Mouse (Mus musculus) neural tube, embryonic 15.5 days (tissue): ENCODE results near the gene Thegl. TPM values are rescaled to one million over a fixed set of nuclear protein-coding genes. Genes with fewer than 3 reads are reported as not detected.
"Not testable (repeated sequence)": the region's sequence is repeated elsewhere in the genome, so short reads cannot be mapped to it uniquely, and the experiment has no call there.

Experiments
- ATAC-seq: fragments of 200-750 bp; cut with Nextera tagmentation; 2 replicates; pipeline ENCODE4 v1.8.0; 2017; ENCODE audit warnings: mild to moderate bottlenecking, moderate TSS enrichment, moderate library complexity; ENCODE audit not compliant: low FRiP score
- H3K27ac ChIP-seq: fragments of 300-500 bp; sonication (generic); replicated peaks from 2 replicates; pipeline ENCODE4 v1.5.1; 2015; ENCODE audit warnings: mild to moderate bottlenecking, inconsistent platforms
- H3K27me3 ChIP-seq: fragments of 300-500 bp; sonication (generic); replicated peaks from 2 replicates; pipeline ENCODE4 v1.6.1; 2015; ENCODE audit warnings: inconsistent platforms
- H3K36me3 ChIP-seq: fragments of 300-500 bp; sonication (generic); 2 replicates; pipeline ENCODE4 v1.6.1; 2015; ENCODE audit warnings: inconsistent platforms
- H3K4me1 ChIP-seq: fragments of 300-500 bp; sonication (generic); 2 replicates; pipeline ENCODE4 v1.6.1; 2015; ENCODE audit warnings: inconsistent platforms
- H3K4me2 ChIP-seq: fragments of 300-500 bp; sonication (generic); 2 replicates; pipeline ENCODE4 v1.6.1; 2015; ENCODE audit warnings: inconsistent platforms, mild to moderate bottlenecking, moderate library complexity
- H3K4me3 ChIP-seq: fragments of 300-500 bp; sonication (generic); replicated peaks from 2 replicates; pipeline ENCODE4 v1.5.1; 2015; ENCODE audit warnings: mild to moderate bottlenecking, inconsistent platforms
- H3K9ac ChIP-seq: fragments of 300-500 bp; sonication (generic); replicated peaks from 2 replicates; pipeline ENCODE4 v1.6.1; 2015; ENCODE audit warnings: mild to moderate bottlenecking, inconsistent platforms
- H3K9me3 ChIP-seq: fragments of 300-500 bp; sonication (generic); replicated peaks from 2 replicates; pipeline ENCODE4 v1.6.1; 2016; ENCODE audit warnings: inconsistent platforms
- WGBS: fragments of 180-500 bp; shearing (Covaris S2); methylation state at CpG from one replicate; pipeline ENCODE4 v1.1.7; 2015; ENCODE audit warnings: mixed read lengths; 5-methylcytosine and 5-hydroxymethylcytosine counted together
- polyA plus RNA-seq: library from polyadenylated mRNA; unstranded; fragments of >200 nt; fragmentation: Nextera tagmentation; extraction: Ambion mirVana; gene quantifications from 2 replicates; pipeline ENCODE4 v1.2.1, GENCODE M21; 2015

Gene Thegl
- polyA plus RNA-seq, result 0.60 and 0.75 TPM in 2 replicates

GRCm38 (mm10) chr5:77015544-77016482 lies at the start of gene Thegl:
Thegl (plus strand) TSS chr5:77016023.
- Histone ChIP-seq H3K4me2 (peak within 1 kb of the TSS; percentile 91), H3K27me3 (no peaks in the 10 kb centered on the region; the same call in 1 of the 2 replicates), H3K36me3 (no peaks in the 10 kb centered on the region), H3K9ac (peak within 1 kb of the TSS; percentile 44; the same call in 1 of the 2 replicates), H3K27ac (no peak within 1 kb of the TSS), H3K9me3 (no peaks in the 10 kb centered on the region), H3K4me1 (peaks cover 4% of the 10 kb centered on the region; the same call in 1 of the 2 replicates), H3K4me3 (peak within 1 kb of the TSS; percentile 61)
- 11% methylated on average over 57 of the region's 57 CpGs for WGBS
- ATAC-seq, result peak; percentile 97

GRCm38 (mm10) chr5:76969250-76969649 lies 46.6 kb upstream of the Thegl start:
- 80% methylated on average over 5 of the region's 5 CpGs for WGBS
- H3K4me3 ChIP-seq, result no peak overlapping the region
- H3K36me3 ChIP-seq, result peaks cover 39% of the 10 kb centered on the region

GRCm38 (mm10) chr5:76971115-76971514 lies 44.7 kb upstream of the Thegl start:
- H3K27ac ChIP-seq, H3K4me3 ChIP-seq, H3K4me2 ChIP-seq, H3K27me3 ChIP-seq, H3K9me3 ChIP-seq, H3K9ac ChIP-seq, ATAC-seq: not testable (repeated sequence)
- Histone ChIP-seq H3K36me3 (peaks cover 29% of the 10 kb centered on the region), H3K4me1 (peaks cover 20% of the 10 kb centered on the region)
- WGBS, result 88% methylated on average over 1 of the region's 1 CpGs

More at GRCm38 (mm10) chr5:76969250-76969649, 46.6 kb upstream of the Thegl start:
- H3K27ac ChIP-seq, result no peak overlapping the region
- H3K9ac ChIP-seq, result no peak overlapping the region
- H3K9me3 ChIP-seq, result no peaks in the 10 kb centered on the region
- no peak for ATAC-seq
- H3K27me3 ChIP-seq, result no peaks in the 10 kb centered on the region
- H3K4me1 ChIP-seq, result peaks cover 11% of the 10 kb centered on the region
- no peak overlapping the region for H3K4me2 ChIP-seq

DNA sequence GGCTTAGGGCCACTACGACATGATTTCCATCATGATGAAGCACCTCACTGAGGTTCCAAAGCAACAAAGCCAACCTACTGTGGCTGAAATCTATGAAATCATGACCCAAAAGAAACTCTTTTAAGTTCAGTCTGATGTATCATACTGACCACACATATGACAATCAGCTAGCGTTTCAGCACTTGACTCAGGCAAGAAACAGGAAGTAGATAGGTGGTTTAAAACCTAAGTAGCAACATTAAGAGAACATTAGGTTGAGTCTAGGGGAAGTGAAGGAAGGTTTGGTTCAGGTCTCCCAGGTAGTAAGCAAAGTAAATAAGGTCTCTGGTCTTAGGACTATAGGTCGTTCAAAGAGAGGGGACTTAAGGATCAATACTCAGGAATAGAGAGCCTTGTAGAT lies 42.3 kb upstream of the Thegl start:
- Histone ChIP-seq H3K27me3 (no peaks in the 10 kb centered on the region), H3K27ac (no peak overlapping the region), H3K36me3 (peaks cover 22% of the 10 kb centered on the region), H3K9ac (peak overlapping the region; percentile 83; the same call in 1 of the 2 replicates), H3K4me2 (peak overlapping the region; percentile 90), H3K4me3 (peak overlapping the region; percentile 97), H3K9me3 (no peaks in the 10 kb centered on the region), H3K4me1 (peaks cover 24% of the 10 kb centered on the region)
- ATAC-seq, result no peak
- WGBS, result 72% methylated on average over 3 of the region's 3 CpGs

DNA sequence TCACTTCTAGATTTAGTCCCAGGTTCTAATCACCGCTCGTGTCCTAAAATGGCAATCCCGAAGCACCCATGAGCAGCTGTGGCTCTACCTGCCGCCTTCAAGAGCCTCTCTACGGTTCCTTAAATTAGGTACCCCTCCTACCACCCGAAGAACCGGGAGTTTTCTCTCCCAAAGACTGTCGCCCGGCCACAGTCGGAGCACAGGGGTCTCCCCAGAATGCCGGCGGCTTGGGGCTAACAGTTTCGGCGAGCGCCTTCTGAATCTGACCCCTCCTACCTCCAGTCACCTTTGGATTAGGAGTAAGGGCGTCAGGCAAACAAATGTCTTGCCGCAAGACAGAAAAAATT lies 41.6 kb upstream of the Thegl start:
- Histone ChIP-seq H3K9ac (peak overlapping the region; percentile 83), H3K36me3 (peaks cover 16% of the 10 kb centered on the region), H3K9me3 (no peaks in the 10 kb centered on the region), H3K27ac (peak overlapping the region; percentile 58), H3K27me3 (no peaks in the 10 kb centered on the region), H3K4me1 (peaks cover 24% of the 10 kb centered on the region), H3K4me2 (peak overlapping the region; percentile 90), H3K4me3 (peak overlapping the region; percentile 97)
- WGBS, result 3% methylated on average over 17 of the region's 17 CpGs
- ATAC-seq, result peak; percentile 54; the same call in 1 of the 2 replicates

- peak within 1 kb of the TSS; percentile 97 for H3K4me3 ChIP-seq
- H3K4me2 ChIP-seq, result peak within 1 kb of the TSS; percentile 90
- under 1% methylated on average over 58 of the region's 60 CpGs for WGBS
- H3K27ac ChIP-seq, result peak within 1 kb of the TSS; percentile 93
- H3K9me3 ChIP-seq, result no peaks in the 10 kb centered on the region
- peak; percentile 94 for ATAC-seq
- no peaks in the 10 kb centered on the region for H3K27me3 ChIP-seq
- H3K36me3 ChIP-seq, result peaks cover 17% of the 10 kb centered on the region
- H3K9ac ChIP-seq, result peak within 1 kb of the TSS; percentile 83
- peaks cover 24% of the 10 kb centered on the region for H3K4me1 ChIP-seq
Measured at GRCm38 (mm10) chr5:76974554-76975285, 41.1 kb upstream of the Thegl start, which contains the start of gene Srp72. Srp72 (plus strand) TSS chr5:76974683.

DNA sequence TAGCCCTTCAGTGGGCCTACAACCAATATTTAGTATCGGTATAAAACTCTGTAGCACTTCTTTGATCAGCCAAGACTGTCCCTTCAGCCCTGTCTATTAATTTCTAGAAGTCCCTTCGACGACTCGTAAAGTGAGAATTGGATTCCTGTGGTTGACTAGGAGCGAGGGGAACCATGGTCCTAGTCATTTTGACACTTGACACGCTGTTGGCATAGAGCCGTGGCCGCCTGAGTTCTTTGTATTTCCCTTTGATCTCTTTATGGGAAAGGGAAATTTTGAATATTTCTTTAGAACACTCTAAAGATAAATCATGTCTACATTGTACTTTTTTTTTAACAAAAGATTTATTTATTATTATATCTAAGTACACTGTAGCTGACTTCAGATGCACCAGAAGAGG lies 40.1 kb upstream of the Thegl start:
- Histone ChIP-seq H3K4me2 (peak overlapping the region; percentile 90), H3K27ac (no peak overlapping the region), H3K9ac (no peak overlapping the region), H3K36me3 (peaks cover 20% of the 10 kb centered on the region), H3K27me3 (no peaks in the 10 kb centered on the region), H3K9me3 (no peaks in the 10 kb centered on the region), H3K4me1 (peaks cover 24% of the 10 kb centered on the region), H3K4me3 (peak overlapping the region; percentile 97)
- WGBS, result 87% methylated on average over 8 of the region's 8 CpGs
- ATAC-seq, result no peak

- H3K4me2 ChIP-seq, result no peak overlapping the region
- ATAC-seq, result no peak
- no peak overlapping the region for H3K4me3 ChIP-seq
- WGBS, result 97% methylated on average over 11 of the region's 11 CpGs
- no peaks in the 10 kb centered on the region for H3K4me1 ChIP-seq
- no peaks in the 10 kb centered on the region for H3K9me3 ChIP-seq
- peaks cover 73% of the 10 kb centered on the region for H3K36me3 ChIP-seq
- no peaks in the 10 kb centered on the region for H3K27me3 ChIP-seq
- H3K27ac ChIP-seq, result no peak overlapping the region
- no peak overlapping the region for H3K9ac ChIP-seq
Measured at GRCm38 (mm10) chr5:76984015-76984414, 31.8 kb upstream of the Thegl start.

- H3K9me3 ChIP-seq, result no peaks in the 10 kb centered on the region
- no peak overlapping the region for H3K27ac ChIP-seq
- no peaks in the 10 kb centered on the region for H3K27me3 ChIP-seq
- H3K4me2 ChIP-seq, result no peak overlapping the region
- no peak overlapping the region for H3K9ac ChIP-seq
- WGBS, result 100% methylated on average over 3 of the region's 3 CpGs
- no peak overlapping the region for H3K4me3 ChIP-seq
- no peak for ATAC-seq
- H3K4me1 ChIP-seq, result no peaks in the 10 kb centered on the region
- peaks cover 79% of the 10 kb centered on the region for H3K36me3 ChIP-seq
Measured at GRCm38 (mm10) chr5:76990789-76991188, 25.0 kb upstream of the Thegl start.

DNA sequence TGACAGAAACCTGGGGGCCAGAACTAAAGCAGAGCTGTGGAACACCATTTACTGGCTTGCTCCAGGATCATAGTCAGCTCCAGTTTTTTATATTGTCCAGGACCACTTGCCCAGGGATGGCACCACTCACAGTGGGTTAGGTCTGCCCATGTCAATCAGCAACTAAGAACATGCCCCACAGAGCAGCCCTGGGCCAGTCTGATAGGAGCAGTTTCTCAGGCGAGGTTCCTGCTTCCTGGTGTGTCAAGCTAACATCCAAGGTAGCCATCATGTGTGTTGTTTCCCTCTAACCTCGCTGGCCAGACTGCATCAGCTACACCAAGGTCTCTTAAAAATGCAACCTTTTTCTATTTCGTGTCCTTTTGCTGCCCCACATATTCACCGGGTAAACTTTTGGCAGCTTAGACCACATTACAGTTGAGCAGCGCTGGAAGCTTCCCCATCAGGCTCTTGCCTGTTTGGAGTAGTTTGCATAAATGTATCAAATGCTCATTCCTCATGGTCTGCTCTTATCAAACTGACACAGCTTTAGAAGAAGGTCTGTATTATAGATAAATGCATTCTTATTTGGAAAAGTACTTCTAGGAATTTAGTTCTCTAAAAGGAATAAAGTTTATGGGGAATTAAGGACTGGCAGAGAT lies 22.5 kb upstream of the Thegl start:
- H3K27ac ChIP-seq, result no peak overlapping the region
- H3K4me3 ChIP-seq, result no peak overlapping the region
- no peaks in the 10 kb centered on the region for H3K27me3 ChIP-seq
- no peaks in the 10 kb centered on the region for H3K4me1 ChIP-seq
- no peaks in the 10 kb centered on the region for H3K9me3 ChIP-seq
- no peak for ATAC-seq
- H3K36me3 ChIP-seq, result peaks cover 84% of the 10 kb centered on the region
- H3K9ac ChIP-seq, result no peak overlapping the region
- no peak overlapping the region for H3K4me2 ChIP-seq
- 94% methylated on average over 5 of the region's 5 CpGs for WGBS

DNA sequence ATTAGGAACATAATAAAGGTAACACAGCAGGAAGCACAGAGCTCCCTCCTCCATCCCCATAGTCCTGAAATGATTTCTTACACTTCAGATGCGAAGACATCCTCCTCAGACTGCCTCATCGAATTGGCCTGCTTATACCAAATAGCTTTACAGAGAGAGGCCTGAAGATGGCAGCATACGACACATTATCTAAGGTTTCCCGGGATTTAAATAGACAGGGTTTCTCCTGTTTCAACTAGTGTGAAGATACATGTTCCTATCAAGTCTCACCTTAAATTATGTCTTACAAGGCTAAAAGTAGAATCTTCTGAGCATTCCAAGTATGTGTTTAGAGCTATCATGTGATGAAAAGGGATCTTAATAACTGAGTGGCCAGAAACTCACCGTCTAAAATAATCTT lies 17.4 kb upstream of the Thegl start:
- peaks cover 55% of the 10 kb centered on the region for H3K36me3 ChIP-seq
- WGBS, result 54% methylated on average over 5 of the region's 5 CpGs

More for the DNA sequence above, 17.4 kb upstream of the Thegl start:
- H3K9me3 ChIP-seq, result no peaks in the 10 kb centered on the region
- no peak overlapping the region for H3K9ac ChIP-seq
- H3K4me1 ChIP-seq, result no peaks in the 10 kb centered on the region
- no peaks in the 10 kb centered on the region for H3K27me3 ChIP-seq
- no peak overlapping the region for H3K4me3 ChIP-seq
- H3K4me2 ChIP-seq, result no peak overlapping the region
- no peak overlapping the region for H3K27ac ChIP-seq
- peak; percentile 61; the same call in 1 of the 2 replicates for ATAC-seq
